Mouse (Mus musculus): ENCODE results near the gene Ptpn3. TPM values are rescaled to one million over a fixed set of nuclear protein-coding genes. Genes with fewer than 3 reads are reported as not detected.

Gene Ptpn3
- total RNA-seq, 2 experiments from 2014 or later = 0.17 TPM; not detected in 1

GRCm38 (mm10) chr4:57143026-57143937 is 158.4 kb downstream of the Ptpn3 start, which contains the start of gene Epb41l4b:
Gene Epb41l4b (minus strand): TSS chr4:57143437.
- ATAC-seq (replicated peaks; ENCODE audit: low FRiP score, poor library complexity, severe bottlenecking) = no peak

GRCm38 (mm10) chr4:57142374-57143025 is 159.1 kb downstream of the Ptpn3 start:
- ATAC-seq (replicated peaks; ENCODE audit: low FRiP score, poor library complexity, severe bottlenecking) = no peak

GRCm38 (mm10) chr4:57141908-57142361 is 159.7 kb downstream of the Ptpn3 start:
- ATAC-seq (replicated peaks; ENCODE audit: low FRiP score, poor library complexity, severe bottlenecking) = no peak

- no peak for ATAC-seq (replicated peaks; ENCODE audit: low FRiP score, poor library complexity, severe bottlenecking)
These were observed 160.5 kb downstream of the Ptpn3 start for GRCm38 (mm10) chr4:57140992-57141717.

Other genes with a start within 250 kb of the Ptpn3 start
- gene Epb41l4b, start 158.4 kb downstream of the Ptpn3 start, total RNA-seq (2015; ENCODE audit: low replicate concordance) = 0.63 TPM in 1 of 2 replicates, not detected in the other
- 3.9 TPM in 1 of 2 replicates, not detected in the other for gene Epb41l4b, start 158.4 kb downstream of the Ptpn3 start, total RNA-seq (2017; ENCODE audit: low replicate concordance)
- gene Palm2, start 132.4 kb upstream of the Ptpn3 start, total RNA-seq (2015; ENCODE audit: low replicate concordance) = not detected in 2 replicates
- gene Palm2, start 132.4 kb upstream of the Ptpn3 start, total RNA-seq (2017; ENCODE audit: low replicate concordance) = not detected in 2 replicates

Measured in erythroblast, adult 5-6 weeks (primary cell).